Mouse (Mus musculus) hindbrain, embryonic 10.5 days (tissue): ENCODE results near the gene Cacfd1. TPM values are rescaled to one million over a fixed set of nuclear protein-coding genes. Genes with fewer than 3 reads are reported as not detected.

ENCODE experiments used
- DNase-seq: peaks from one replicate; pipeline ENCODE4 v3.0.0-alpha.2; 2017; ENCODE audit warnings: low spot score
- H3K27ac ChIP-seq: fragments of 300-500 bp; sonication (generic); 2 replicates; pipeline ENCODE4 v1.5.1; 2016; ENCODE audit warnings: mild to moderate bottlenecking, moderate library complexity
- H3K27me3 ChIP-seq: fragments of 300-500 bp; sonication (generic); 2 replicates; pipeline ENCODE4 v1.6.1; 2016; ENCODE audit warnings: mild to moderate bottlenecking; ENCODE audit not compliant: poor library complexity, insufficient read depth, severe bottlenecking
- H3K36me3 ChIP-seq: fragments of 300-500 bp; sonication (generic); 2 replicates; pipeline ENCODE4 v1.6.1; 2016; ENCODE audit warnings: mild to moderate bottlenecking, moderate library complexity
- H3K4me1 ChIP-seq: fragments of 300-500 bp; sonication (generic); replicated peaks from 2 replicates; pipeline ENCODE4 v1.6.1; 2016; ENCODE audit warnings: mild to moderate bottlenecking
- H3K4me3 ChIP-seq: fragments of 300-500 bp; sonication (generic); 2 replicates; pipeline ENCODE4 v1.5.1; 2016; ENCODE audit warnings: mild to moderate bottlenecking, moderate library complexity
- H3K9me3 ChIP-seq: fragments of 300-500 bp; sonication (generic); 2 replicates; pipeline ENCODE4 v1.6.1; 2016; ENCODE audit warnings: mild to moderate bottlenecking, moderate library complexity
- WGBS: fragments of 180-500 bp; shearing (Covaris S2); methylation state at CpG from one replicate; pipeline ENCODE4 v1.1.7; 2016; 5-methylcytosine and 5-hydroxymethylcytosine counted together
- polyA plus RNA-seq: library from polyadenylated mRNA; unstranded; fragments of >200 nt; fragmentation: Nextera tagmentation; extraction: Ambion mirVana; gene quantifications from 2 replicates; pipeline ENCODE4 v1.2.1, GENCODE M21; 2016

Gene Cacfd1
- polyA plus RNA-seq, 1 experiment from 2014 or later = 93.2 TPM

- H3K4me3 ChIP-seq = no peak overlapping the region
- no peaks in the 10 kb centered on the region for H3K9me3 ChIP-seq
- H3K27me3 ChIP-seq = no peaks in the 10 kb centered on the region
- H3K4me1 ChIP-seq = no peaks in the 10 kb centered on the region
- no peak overlapping the region for H3K27ac ChIP-seq
- DNase-seq = no peak
- 93% methylated on average over 7 of the region's 7 CpGs for WGBS
- no peaks in the 10 kb centered on the region for H3K36me3 ChIP-seq
These were observed 11.7 kb upstream of the Cacfd1 start for GRCm38 (mm10) chr2:26997993-26998392.

- WGBS = 76% methylated on average over 4 of the region's 4 CpGs
- Histone ChIP-seq H3K9me3 (no peaks in the 10 kb centered on the region), H3K36me3 (no peaks in the 10 kb centered on the region), H3K27ac (no peak overlapping the region), H3K4me3 (no peak overlapping the region), H3K27me3 (0 out of 2 replicates have a peak, but pooled peaks cover 4% of the 10 kb centered on the region), H3K4me1 (peaks cover 20% of the 10 kb centered on the region)
- DNase-seq = no peak
These were observed 3.5 kb upstream of the Cacfd1 start for GRCm38 (mm10) chr2:27006255-27006654.

- H3K4me1 ChIP-seq = peaks cover 28% of the 10 kb centered on the region
- H3K27me3 ChIP-seq = 0 out of 2 replicates have a peak, but pooled peaks cover 4% of the 10 kb centered on the region
- H3K27ac ChIP-seq = no peak overlapping the region
- DNase-seq = no peak
- H3K4me3 ChIP-seq = no peak overlapping the region
- H3K9me3 ChIP-seq = no peaks in the 10 kb centered on the region
- 82% methylated on average over 7 of the region's 7 CpGs for WGBS
- H3K36me3 ChIP-seq = 0 out of 2 replicates have a peak, but pooled peaks cover 5% of the 10 kb centered on the region
These were observed 2.0 kb upstream of the Cacfd1 start for GRCm38 (mm10) chr2:27007701-27008100.

GRCm38 (mm10) chr2:27017802-27018201 lies 8.1 kb downstream of the Cacfd1 start:
- no peak overlapping the region for H3K4me3 ChIP-seq
- peaks cover 85% of the 10 kb centered on the region for H3K36me3 ChIP-seq
- no peaks in the 10 kb centered on the region for H3K4me1 ChIP-seq
- WGBS = 56% methylated on average over 5 of the region's 5 CpGs
- peak; percentile 71 for DNase-seq
- H3K27me3 ChIP-seq = no peaks in the 10 kb centered on the region
- no peak overlapping the region for H3K27ac ChIP-seq
- no peaks in the 10 kb centered on the region for H3K9me3 ChIP-seq

- DNase-seq = no peak
These were observed 9.8 kb downstream of the Cacfd1 start for GRCm38 (mm10) chr2:27019530-27019929.

GRCm38 (mm10) chr2:27021103-27021502 lies 11.4 kb downstream of the Cacfd1 start:
- DNase-seq = no peak
- no peak overlapping the region for H3K27ac ChIP-seq
- H3K27me3 ChIP-seq = peaks cover 2% of the 10 kb centered on the region
- H3K9me3 ChIP-seq = no peaks in the 10 kb centered on the region
- no peak overlapping the region for H3K4me3 ChIP-seq
- 90% methylated on average over 1 of the region's 1 CpGs for WGBS
- H3K4me1 ChIP-seq = 0 out of 2 replicates have a peak, but pooled peaks cover 2% of the 10 kb centered on the region
- peaks cover 56% of the 10 kb centered on the region for H3K36me3 ChIP-seq

More at GRCm38 (mm10) chr2:27019530-27019929, 9.8 kb downstream of the Cacfd1 start:
- Histone ChIP-seq H3K27me3 (0 out of 2 replicates have a peak, but pooled peaks cover under 1% of the 10 kb centered on the region), H3K27ac (no peak overlapping the region), H3K36me3 (peaks cover 72% of the 10 kb centered on the region), H3K9me3 (no peaks in the 10 kb centered on the region), H3K4me3 (no peak overlapping the region), H3K4me1 (0 out of 2 replicates have a peak, but pooled peaks cover 2% of the 10 kb centered on the region)
- WGBS = 88% methylated on average over 2 of the region's 2 CpGs

- H3K4me3 ChIP-seq = no peak overlapping the region
- no peak overlapping the region for H3K27ac ChIP-seq
- peaks cover 12% of the 10 kb centered on the region for H3K27me3 ChIP-seq
- no peaks in the 10 kb centered on the region for H3K9me3 ChIP-seq
- DNase-seq = no peak
- peaks cover 13% of the 10 kb centered on the region for H3K4me1 ChIP-seq
- 74% methylated on average over 6 of the region's 6 CpGs for WGBS
- H3K36me3 ChIP-seq = peaks cover 41% of the 10 kb centered on the region
These were observed 12.9 kb downstream of the Cacfd1 start for GRCm38 (mm10) chr2:27022612-27023011.

- H3K4me1 ChIP-seq = peaks cover 20% of the 10 kb centered on the region
- H3K27me3 ChIP-seq = peaks cover 22% of the 10 kb centered on the region
- whole genome bisulfite sequencing = 86% methylated on average over 14 of the region's 14 CpGs
- peaks cover 26% of the 10 kb centered on the region for H3K36me3 ChIP-seq
- H3K27ac ChIP-seq = peak overlapping the region; percentile 31; the same call in 1 of the 2 replicates
- no peaks in the 10 kb centered on the region for H3K9me3 ChIP-seq
- no peak for DNase-seq
- no peak overlapping the region for H3K4me3 ChIP-seq
These were observed 14.4 kb downstream of the Cacfd1 start for GRCm38 (mm10) chr2:27024136-27024535.

- Histone ChIP-seq H3K27me3 (peaks cover 35% of the 10 kb centered on the region), H3K27ac (no peak overlapping the region), H3K4me3 (no peak overlapping the region), H3K9me3 (no peaks in the 10 kb centered on the region), H3K4me1 (peaks cover 20% of the 10 kb centered on the region), H3K36me3 (peaks cover 11% of the 10 kb centered on the region)
- no peak for DNase-seq
- 88% methylated on average over 3 of the region's 3 CpGs for WGBS
These were observed 15.8 kb downstream of the Cacfd1 start for GRCm38 (mm10) chr2:27025545-27025944.

GRCm38 (mm10) chr2:27026332-27026731 lies 16.6 kb downstream of the Cacfd1 start:
- H3K27ac ChIP-seq = no peak overlapping the region
- peaks cover 20% of the 10 kb centered on the region for H3K4me1 ChIP-seq
- H3K9me3 ChIP-seq = no peaks in the 10 kb centered on the region
- 97% methylated on average over 3 of the region's 3 CpGs for WGBS
- DNase-seq = no peak
- H3K4me3 ChIP-seq = no peak overlapping the region
- H3K27me3 ChIP-seq = peaks cover 36% of the 10 kb centered on the region
- peaks cover 6% of the 10 kb centered on the region; the same call in 1 of the 2 replicates for H3K36me3 ChIP-seq

- Histone ChIP-seq H3K27me3 (peaks cover 36% of the 10 kb centered on the region), H3K36me3 (no peaks in the 10 kb centered on the region), H3K4me1 (peaks cover 20% of the 10 kb centered on the region), H3K9me3 (no peaks in the 10 kb centered on the region), H3K27ac (peak overlapping the region; percentile 69; the same call in 1 of the 2 replicates), H3K4me3 (peak overlapping the region; percentile 52)
- 73% methylated on average over 10 of the region's 10 CpGs for WGBS
- DNase-seq = no peak
These were observed 17.3 kb downstream of the Cacfd1 start for GRCm38 (mm10) chr2:27026857-27027617.

- 3% methylated on average over 38 of the region's 38 CpGs for WGBS
- DNase-seq = peak; percentile 87
- Histone ChIP-seq H3K36me3 (no peaks in the 10 kb centered on the region), H3K4me1 (peaks cover 20% of the 10 kb centered on the region), H3K9me3 (no peaks in the 10 kb centered on the region), H3K27me3 (peaks cover 36% of the 10 kb centered on the region), H3K4me3 (peak within 1 kb of the TSS; percentile 52), H3K27ac (peak within 1 kb of the TSS; percentile 69)
These were observed 18.1 kb downstream of the Cacfd1 start, which contains the start of gene Slc2a6 for GRCm38 (mm10) chr2:27027618-27028436. Gene Slc2a6 (minus strand): TSS chr2:27027998.
